In genomic region chr16:92301412-92301806, GRCm38 (mm10) we compare ENCODE assay signal across 8 mouse cellular contexts. TPM values are rescaled to one million over a fixed set of nuclear protein-coding genes. Genes with fewer than 3 reads are reported as not detected.
A peak's percentile ranks its signal among the peaks of the same experiment; 100 is the strongest.
DNase-seq lines count a peak whose midpoint lies in the region; ATAC-seq and TF ChIP-seq lines count a peak whose summit lies in the region.

No protein-coding gene starts in this region.

- H3K4me3 ChIP-seq in thymus, adult 2 months (ENCODE audit: control insufficient read depth, insufficient read depth, low read length), result peak overlapping the region; percentile 80
- peak overlapping the region; percentile 60 for H3K4me3 ChIP-seq in forebrain, postnatal 0 days (ENCODE audit: low read depth, low read length)
- peak overlapping the region; percentile 65 for H3K4me3 ChIP-seq in limb, embryonic 12.5 days (replicated peaks)
- H3K4me3 ChIP-seq in midbrain, embryonic 16.5 days (ENCODE audit: low read depth, low read length), result peak overlapping the region; percentile 70

- no peaks in the 10 kb centered on the region for H3K36me3 ChIP-seq in thymus, adult 2 months (ENCODE audit: control insufficient read depth, insufficient read depth, low read length)
- peaks cover 9% of the 10 kb centered on the region; the same call in 1 of the 2 replicates for H3K36me3 ChIP-seq in forebrain, postnatal 0 days (ENCODE audit: insufficient read depth)
- H3K36me3 ChIP-seq in limb, embryonic 12.5 days, result peaks cover 14% of the 10 kb centered on the region
- H3K36me3 ChIP-seq in midbrain, embryonic 16.5 days (ENCODE audit: control insufficient read depth, insufficient read depth, low read length), result peaks cover 8% of the 10 kb centered on the region; the same call in 1 of the 2 replicates

- no peaks in the 10 kb centered on the region for H3K27me3 ChIP-seq in thymus, adult 2 months (ENCODE audit: control insufficient read depth, insufficient read depth, low read length)
- no peaks in the 10 kb centered on the region for H3K27me3 ChIP-seq in forebrain, postnatal 0 days (ENCODE audit: insufficient read depth, low read length)
- no peaks in the 10 kb centered on the region for H3K27me3 ChIP-seq in limb, embryonic 12.5 days
- H3K27me3 ChIP-seq in midbrain, embryonic 16.5 days (ENCODE audit: control insufficient read depth, insufficient read depth, low read depth, low read length), result no peaks in the 10 kb centered on the region

- TF ChIP-seq POLR2A in thymus, adult 2 months (IDR thresholded peaks at IDR 0.05; ENCODE audit: control insufficient read depth, extremely low read depth, insufficient read depth, low read length, poor library complexity), result no peak

- DNase-seq in cerebellum, adult 11-12 months, result peak; percentile 72
- no peak for DNase-seq in cerebellum, postnatal 4 days (ENCODE audit: low spot score in 2 of 2)
- no peak for DNase-seq in thymus, adult 2 months
- no peak for DNase-seq in thymus, postnatal 36 days
- DNase-seq in forebrain, postnatal 0 days, result no peak
- no peak for DNase-seq in layer of hippocampus, adult 11-12 months (ENCODE audit: low spot score)

- no peak overlapping the region for H3K27ac ChIP-seq in thymus, adult 2 months (ENCODE audit: control insufficient read depth, insufficient read depth, low read length)
- peak overlapping the region; percentile 64 for H3K27ac ChIP-seq in forebrain, postnatal 0 days (ENCODE audit: low read depth, low read length)
- H3K27ac ChIP-seq in limb, embryonic 12.5 days, result peak overlapping the region; percentile 72
- H3K27ac ChIP-seq in midbrain, embryonic 16.5 days (ENCODE audit: low read length), result peak overlapping the region; percentile 50

- peak; percentile 49 for ATAC-seq in forebrain, postnatal 0 days
- ATAC-seq in limb, embryonic 12.5 days (ENCODE audit: insufficient number of reproducible peaks, insufficient read depth, low FRiP score, low TSS enrichment, low read depth), result peak; percentile 51; the same call in 1 of the 2 replicates
- ATAC-seq in midbrain, embryonic 16.5 days, result peak; percentile 74

- no peak for TF ChIP-seq CTCF in thymus, adult 2 months (IDR thresholded peaks at IDR 0.05; ENCODE audit: borderline replicate concordance, control insufficient read depth, extremely low read depth, insufficient read depth, low read length, poor library complexity)
- no peak for TF ChIP-seq CTCF in forebrain, postnatal 0 days (IDR thresholded peaks at IDR 0.05; ENCODE audit: low read depth)

- H3K9ac ChIP-seq in forebrain, postnatal 0 days, result peak overlapping the region; percentile 71
- peak overlapping the region; percentile 70 for H3K9ac ChIP-seq in limb, embryonic 12.5 days (replicated peaks)
- peak overlapping the region; percentile 86 for H3K9ac ChIP-seq in midbrain, embryonic 16.5 days (ENCODE audit: low read depth, low read length)

- H3K9me3 ChIP-seq in forebrain, postnatal 0 days (ENCODE audit: low read length), result no peaks in the 10 kb centered on the region
- no peaks in the 10 kb centered on the region for H3K9me3 ChIP-seq in limb, embryonic 12.5 days
- no peaks in the 10 kb centered on the region for H3K9me3 ChIP-seq in midbrain, embryonic 16.5 days (replicated peaks; ENCODE audit: control insufficient read depth, low read length, poor library complexity, severe bottlenecking)

- peaks cover 15% of the 10 kb centered on the region for H3K4me1 ChIP-seq in thymus, adult 2 months (replicated peaks; ENCODE audit: control insufficient read depth, insufficient read depth, low read length)
- H3K4me1 ChIP-seq in forebrain, postnatal 0 days (ENCODE audit: insufficient read depth), result peaks cover 15% of the 10 kb centered on the region
- peaks cover 20% of the 10 kb centered on the region for H3K4me1 ChIP-seq in limb, embryonic 12.5 days (replicated peaks)
- H3K4me1 ChIP-seq in midbrain, embryonic 16.5 days (ENCODE audit: control insufficient read depth, insufficient read depth, low read length), result peaks cover 11% of the 10 kb centered on the region

- peak overlapping the region; percentile 78 for H3K4me2 ChIP-seq in forebrain, postnatal 0 days (ENCODE audit: low read depth)
- peak overlapping the region; percentile 71 for H3K4me2 ChIP-seq in limb, embryonic 12.5 days
- peak overlapping the region; percentile 65 for H3K4me2 ChIP-seq in midbrain, embryonic 16.5 days (ENCODE audit: low read length)

- 2% methylated on average over 12 of the region's 12 CpGs for WGBS in thymus, adult 2 months
- WGBS in forebrain, postnatal 0 days, result 1% methylated on average over 12 of the region's 12 CpGs
- 0% methylated on average over 12 of the region's 12 CpGs for WGBS in limb, embryonic 12.5 days
- WGBS in midbrain, embryonic 16.5 days, result under 1% methylated on average over 12 of the region's 12 CpGs

RNA-seq across cellular contexts. Expression of gene Smim11, which starts 0.3 kb away (rescaled TPM):
- 28.9 and 34.6 TPM in 2 replicates for polyA plus RNA-seq in thymus, adult 2 months (2012; rRNA removed)
- 24.7 and 27.5 TPM in 2 replicates for total RNA-seq in forebrain, postnatal 0 days (2014; rRNA removed)
- 54.3 and 61.7 TPM in 2 replicates for polyA plus RNA-seq in forebrain, postnatal 0 days (2015; fragmentation: Nextera tagmentation; extraction: Ambion mirVana)
- 152 and 160 TPM in 2 replicates for polyA plus RNA-seq in limb, embryonic 12.5 days (2016; fragmentation: Nextera tagmentation; extraction: Ambion mirVana)
- polyA plus RNA-seq in midbrain, embryonic 16.5 days (2015; fragmentation: Nextera tagmentation; extraction: Ambion mirVana), result 56.0 and 62.3 TPM in 2 replicates

RNA-seq across cellular contexts. Expression of gene Kcne2, which starts 9.2 kb away (rescaled TPM):
- 0.15 TPM in 1 of 2 replicates, not detected in the other for polyA plus RNA-seq in thymus, adult 2 months (2012; rRNA removed)
- 1.5 and 3.9 TPM in 2 replicates for total RNA-seq in forebrain, postnatal 0 days (2014; rRNA removed)
- polyA plus RNA-seq in forebrain, postnatal 0 days (2015; fragmentation: Nextera tagmentation; extraction: Ambion mirVana), result 7.6 and 10.2 TPM in 2 replicates
- polyA plus RNA-seq in limb, embryonic 12.5 days (2016; fragmentation: Nextera tagmentation; extraction: Ambion mirVana), result 0.17 and 0.20 TPM in 2 replicates
- 8.1 and 8.5 TPM in 2 replicates for polyA plus RNA-seq in midbrain, embryonic 16.5 days (2015; fragmentation: Nextera tagmentation; extraction: Ambion mirVana)

RNA-seq across cellular contexts. Expression of gene Fam243, which starts 19.8 kb away (rescaled TPM):
- 0.03 TPM in 1 of 2 replicates, not detected in the other for polyA plus RNA-seq in thymus, adult 2 months (2012; rRNA removed)
- total RNA-seq in forebrain, postnatal 0 days (2014; rRNA removed), result 0.15 TPM in 1 of 2 replicates, not detected in the other
- not detected in 2 replicates for polyA plus RNA-seq in forebrain, postnatal 0 days (2015; fragmentation: Nextera tagmentation; extraction: Ambion mirVana)
- not detected in 2 replicates for polyA plus RNA-seq in limb, embryonic 12.5 days (2016; fragmentation: Nextera tagmentation; extraction: Ambion mirVana)
- not detected in 2 replicates for polyA plus RNA-seq in midbrain, embryonic 16.5 days (2015; fragmentation: Nextera tagmentation; extraction: Ambion mirVana)

RNA-seq across cellular contexts. Expression of gene Kcne1, which starts 57.9 kb away (rescaled TPM):
- polyA plus RNA-seq in thymus, adult 2 months (2012; rRNA removed), result 0.04 and 1.5 TPM in 2 replicates
- not detected in 2 replicates for total RNA-seq in forebrain, postnatal 0 days (2014; rRNA removed)
- not detected in 2 replicates for polyA plus RNA-seq in forebrain, postnatal 0 days (2015; fragmentation: Nextera tagmentation; extraction: Ambion mirVana)
- polyA plus RNA-seq in limb, embryonic 12.5 days (2016; fragmentation: Nextera tagmentation; extraction: Ambion mirVana), result 0.13 TPM in 1 of 2 replicates, not detected in the other
- polyA plus RNA-seq in midbrain, embryonic 16.5 days (2015; fragmentation: Nextera tagmentation; extraction: Ambion mirVana), result not detected in 2 replicates
